Mouse (Mus musculus) heart, embryonic 13.5 days (tissue): ENCODE data around the gene Msx2. TPM values are rescaled to one million over a fixed set of nuclear protein-coding genes. Genes with fewer than 3 reads are reported as not detected.
A peak's percentile ranks its signal among the peaks of the same experiment; 100 is the strongest.

ENCODE experiments used
- ATAC-seq: fragments of 200-750 bp; cut with Nextera tagmentation; 2 replicates; pipeline ENCODE4 v1.8.0; 2017; ENCODE audit warnings: moderate TSS enrichment; ENCODE audit not compliant: insufficient number of reproducible peaks, low FRiP score, low TSS enrichment; ENCODE audit errors: extremely low read depth
- H3K27ac ChIP-seq: fragments of 300-500 bp; sonication (generic); replicated peaks from 2 replicates; pipeline ENCODE4 v1.5.1; 2015; ENCODE audit warnings: moderate library complexity, mild to moderate bottlenecking, inconsistent platforms
- H3K27me3 ChIP-seq: fragments of 300-500 bp; sonication (generic); replicated peaks from 2 replicates; pipeline ENCODE4 v1.6.1; 2015; ENCODE audit warnings: mild to moderate bottlenecking, inconsistent platforms
- H3K36me3 ChIP-seq: fragments of 300-500 bp; sonication (generic); 2 replicates; pipeline ENCODE4 v1.6.1; 2015; ENCODE audit warnings: mild to moderate bottlenecking, inconsistent platforms
- H3K4me1 ChIP-seq: fragments of 300-500 bp; sonication (generic); 2 replicates; pipeline ENCODE4 v1.6.1; 2015; ENCODE audit warnings: inconsistent platforms
- H3K4me2 ChIP-seq: fragments of 300-500 bp; sonication (generic); 2 replicates; pipeline ENCODE4 v1.6.1; 2015; ENCODE audit warnings: inconsistent platforms, mild to moderate bottlenecking, moderate library complexity
- H3K4me3 ChIP-seq: fragments of 300-500 bp; sonication (generic); 2 replicates; pipeline ENCODE4 v1.5.1; 2015; ENCODE audit warnings: moderate library complexity, mild to moderate bottlenecking, inconsistent platforms
- H3K9ac ChIP-seq: fragments of 300-500 bp; sonication (generic); 2 replicates; pipeline ENCODE4 v1.6.1; 2015; ENCODE audit warnings: inconsistent platforms, mild to moderate bottlenecking, moderate library complexity
- H3K9me3 ChIP-seq: fragments of 300-500 bp; sonication (generic); 2 replicates; pipeline ENCODE4 v1.6.1; 2016; ENCODE audit warnings: inconsistent platforms
- WGBS: fragments of 180-500 bp; shearing (Covaris S2); methylation state at CpG from one replicate; pipeline ENCODE4 v1.1.7; 2015; ENCODE audit warnings: mixed read lengths; 5-methylcytosine and 5-hydroxymethylcytosine counted together
- polyA plus RNA-seq: library from polyadenylated mRNA; unstranded; fragments of >200 nt; fragmentation: Nextera tagmentation; extraction: Ambion mirVana; gene quantifications from 2 replicates; pipeline ENCODE4 v1.2.1, GENCODE M21; 2015

The Msx2 gene
- polyA plus RNA-seq, 1 experiment from 2014 or later, result 4.4 TPM

- Histone ChIP-seq H3K4me2 (peak overlapping the region; percentile 64), H3K36me3 (no peaks in the 10 kb centered on the region), H3K27ac (no peak overlapping the region), H3K27me3 (no peaks in the 10 kb centered on the region), H3K9ac (peak overlapping the region; percentile 67), H3K4me3 (peak overlapping the region; percentile 34), H3K4me1 (peaks cover 7% of the 10 kb centered on the region), H3K9me3 (no peaks in the 10 kb centered on the region)
- 30% methylated on average over 25 of the region's 25 CpGs for WGBS
- no peak for ATAC-seq
Measured at GRCm38 (mm10) chr13:53442168-53442980, 30.5 kb downstream of the Msx2 start.

- 50% methylated on average over 5 of the region's 5 CpGs for WGBS
- no peaks in the 10 kb centered on the region for H3K36me3 ChIP-seq
- ATAC-seq, result no peak
Measured at GRCm38 (mm10) chr13:53441307-53442028, 31.4 kb downstream of the Msx2 start.

GRCm38 (mm10) chr13:53439957-53440356, 32.9 kb downstream of the Msx2 start:
- H3K4me2 ChIP-seq, result no peak overlapping the region
- H3K9ac ChIP-seq, result no peak overlapping the region
- no peaks in the 10 kb centered on the region for H3K27me3 ChIP-seq
- no peak for ATAC-seq
- H3K36me3 ChIP-seq, result no peaks in the 10 kb centered on the region
- H3K9me3 ChIP-seq, result no peaks in the 10 kb centered on the region
- 74% methylated on average over 3 of the region's 3 CpGs for WGBS
- H3K4me3 ChIP-seq, result no peak overlapping the region
- no peak overlapping the region for H3K27ac ChIP-seq
- peaks cover 7% of the 10 kb centered on the region for H3K4me1 ChIP-seq

More at GRCm38 (mm10) chr13:53441307-53442028, 31.4 kb downstream of the Msx2 start:
- Histone ChIP-seq H3K9ac (no peak overlapping the region), H3K27ac (no peak overlapping the region), H3K9me3 (no peaks in the 10 kb centered on the region), H3K27me3 (no peaks in the 10 kb centered on the region), H3K4me3 (no peak overlapping the region), H3K4me2 (no peak overlapping the region), H3K4me1 (peaks cover 7% of the 10 kb centered on the region)

- Histone ChIP-seq H3K9ac (no peak overlapping the region), H3K36me3 (no peaks in the 10 kb centered on the region), H3K27me3 (peaks cover 14% of the 10 kb centered on the region; the same call in 1 of the 2 replicates), H3K4me1 (no peaks in the 10 kb centered on the region), H3K9me3 (0 out of 2 replicates have a peak, but pooled peaks cover 4% of the 10 kb centered on the region), H3K27ac (no peak overlapping the region), H3K4me2 (no peak overlapping the region), H3K4me3 (no peak overlapping the region)
- no peak for ATAC-seq
- 22% methylated on average over 7 of the region's 7 CpGs for WGBS
Measured at GRCm38 (mm10) chr13:53426507-53426906, 46.4 kb downstream of the Msx2 start.

GRCm38 (mm10) chr13:53421189-53421588, 51.7 kb downstream of the Msx2 start:
- Histone ChIP-seq H3K4me2 (no peak overlapping the region), H3K27ac (no peak overlapping the region), H3K27me3 (peaks cover 14% of the 10 kb centered on the region; the same call in 1 of the 2 replicates), H3K9ac (no peak overlapping the region), H3K9me3 (no peaks in the 10 kb centered on the region), H3K4me3 (no peak overlapping the region), H3K4me1 (no peaks in the 10 kb centered on the region; the same call in 1 of the 2 replicates), H3K36me3 (no peaks in the 10 kb centered on the region)
- no peak for ATAC-seq
- 73% methylated on average over 4 of the region's 4 CpGs for WGBS

GRCm38 (mm10) chr13:53420741-53421140, 52.1 kb downstream of the Msx2 start:
- Histone ChIP-seq H3K9me3 (no peaks in the 10 kb centered on the region), H3K9ac (no peak overlapping the region), H3K4me1 (no peaks in the 10 kb centered on the region; the same call in 1 of the 2 replicates), H3K36me3 (no peaks in the 10 kb centered on the region), H3K4me2 (no peak overlapping the region), H3K27ac (no peak overlapping the region), H3K27me3 (peaks cover 14% of the 10 kb centered on the region; the same call in 1 of the 2 replicates), H3K4me3 (no peak overlapping the region)
- ATAC-seq, result no peak
- WGBS, result 69% methylated on average over 4 of the region's 4 CpGs

GRCm38 (mm10) chr13:53419681-53420080, 53.2 kb downstream of the Msx2 start:
- peaks cover 14% of the 10 kb centered on the region; the same call in 1 of the 2 replicates for H3K27me3 ChIP-seq
- H3K36me3 ChIP-seq, result no peaks in the 10 kb centered on the region
- no peak overlapping the region for H3K27ac ChIP-seq
- whole genome bisulfite sequencing, result 72% methylated on average over 8 of the region's 8 CpGs
- H3K4me2 ChIP-seq, result no peak overlapping the region
- H3K9ac ChIP-seq, result no peak overlapping the region
- H3K9me3 ChIP-seq, result no peaks in the 10 kb centered on the region
- no peak for ATAC-seq
- H3K4me3 ChIP-seq, result no peak overlapping the region
- H3K4me1 ChIP-seq, result peaks cover 5% of the 10 kb centered on the region

GRCm38 (mm10) chr13:53417701-53418100, 55.2 kb downstream of the Msx2 start:
- H3K9me3 ChIP-seq, result no peaks in the 10 kb centered on the region
- H3K4me2 ChIP-seq, result no peak overlapping the region
- H3K27ac ChIP-seq, result no peak overlapping the region
- WGBS, result 84% methylated on average over 6 of the region's 6 CpGs
- H3K36me3 ChIP-seq, result no peaks in the 10 kb centered on the region
- ATAC-seq, result no peak
- no peak overlapping the region for H3K9ac ChIP-seq
- H3K4me3 ChIP-seq, result no peak overlapping the region
- peaks cover 15% of the 10 kb centered on the region for H3K4me1 ChIP-seq
- 0 out of 2 replicates have a peak, but pooled peaks cover under 1% of the 10 kb centered on the region for H3K27me3 ChIP-seq

Other genes with a start within 250 kb of the Msx2 start
- gene Ror2, start 186.9 kb downstream of the Msx2 start, polyA plus RNA-seq, result 16.4 and 16.5 TPM in 2 replicates
- gene Sptlc1, start 95.7 kb downstream of the Msx2 start, polyA plus RNA-seq, result 18.0 and 19.1 TPM in 2 replicates